Mouse (Mus musculus): ENCODE data around the gene Upk2. TPM values are rescaled to one million over a fixed set of nuclear protein-coding genes. Genes with fewer than 3 reads are reported as not detected.

Gene Upk2
- polyA plus RNA-seq, 1 experiment from 2014 or later = 0.35 TPM

DNA sequence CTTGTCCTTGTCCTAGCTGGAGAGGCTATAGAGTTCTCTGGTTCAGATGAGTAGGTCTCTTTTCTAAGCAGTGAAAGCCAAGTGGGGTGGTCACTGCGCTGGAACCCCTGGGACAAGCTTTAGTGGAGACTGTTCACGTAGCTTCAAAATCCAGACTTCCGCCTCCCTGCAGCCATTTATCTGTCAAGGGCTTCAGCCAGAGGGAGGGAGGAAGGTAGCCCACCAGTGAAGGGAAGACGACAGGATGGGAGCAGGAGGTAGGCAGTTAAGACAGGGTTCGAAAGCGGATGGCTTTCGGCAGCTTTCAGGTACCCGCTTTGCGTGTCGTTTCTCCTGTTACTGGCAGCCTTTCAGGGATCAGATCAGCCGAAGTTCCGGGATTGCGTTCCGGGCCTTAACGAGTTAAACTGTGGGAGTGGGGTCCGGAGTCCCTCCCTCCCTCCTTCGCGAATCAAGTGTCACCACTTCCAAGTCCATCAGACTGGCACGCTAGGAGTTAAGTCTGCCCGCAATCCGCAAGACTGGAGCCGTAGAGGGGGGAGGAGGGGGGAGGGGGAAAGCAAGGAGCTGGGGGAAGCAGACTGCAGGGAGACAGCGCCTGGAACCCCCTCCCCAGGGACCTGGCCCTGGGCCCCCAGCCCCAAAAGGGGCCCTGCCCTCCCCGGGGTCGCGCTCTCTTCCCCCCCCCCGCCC is 23.6 kb upstream of the Upk2 start:
- Histone ChIP-seq H3K9ac (peak overlapping the region; percentile 81), H3K4me1 (peaks cover 26% of the 10 kb centered on the region), H3K4me2 (replicated peaks) (peak overlapping the region; percentile 99), H3K27me3 (replicated peaks) (0 out of 2 replicates have a peak, but pooled peaks cover 3% of the 10 kb centered on the region), H3K27ac (peak overlapping the region; percentile 92), H3K36me3 (no peaks in the 10 kb centered on the region), H3K9me3 (no peaks in the 10 kb centered on the region), H3K4me3 (peak overlapping the region; percentile 69)
- WGBS = under 1% methylated on average over 21 of the region's 27 CpGs
- ATAC-seq (ENCODE audit: low FRiP score, low read depth) = peak; percentile 52

DNA sequence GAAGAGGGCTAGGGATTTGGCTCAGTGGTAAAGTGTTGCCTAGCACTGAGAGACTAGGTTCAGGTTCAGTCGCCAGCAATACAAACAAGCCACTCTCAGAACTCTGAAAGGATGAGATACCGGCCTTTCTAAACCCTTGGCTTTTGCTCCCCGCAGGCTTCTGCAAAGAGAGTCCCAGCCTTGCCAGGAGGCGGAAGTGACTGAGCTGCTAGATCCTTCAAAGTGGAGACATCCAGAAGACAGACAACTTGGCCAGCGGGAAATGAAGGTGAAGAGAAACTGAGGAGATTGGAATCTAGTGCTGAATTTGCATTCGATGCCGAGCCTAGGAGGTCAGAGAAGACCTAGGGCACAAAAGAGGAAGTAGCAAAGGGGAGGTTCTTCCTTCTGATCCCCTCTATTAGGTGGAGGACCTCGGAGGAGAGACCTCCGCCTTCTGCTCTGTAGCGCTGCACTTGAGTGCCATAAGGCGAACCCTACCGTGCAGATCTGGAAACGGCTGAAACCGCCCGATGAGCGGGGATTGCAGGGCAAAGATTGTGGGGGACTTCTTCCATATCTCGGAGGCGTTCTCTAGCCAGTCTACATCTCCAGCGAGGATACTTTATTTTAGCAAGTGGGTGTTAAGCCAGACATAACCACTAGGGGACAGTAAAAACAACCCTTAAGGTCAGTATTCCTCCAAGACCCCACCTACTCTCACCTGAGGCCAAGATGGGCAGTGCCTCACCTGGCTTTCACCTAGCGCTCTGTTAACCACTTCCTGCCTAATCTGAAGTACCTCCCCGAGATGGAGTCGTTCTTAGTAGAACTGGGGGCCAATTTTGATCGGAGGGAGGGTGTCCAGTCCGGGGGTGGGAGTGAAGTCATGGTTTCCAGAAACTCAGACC is 22.8 kb upstream of the Upk2 start:
- Histone ChIP-seq H3K27ac (0 out of 2 replicates have a peak overlapping the region, but pooled peaks have one; percentile 22), H3K4me2 (replicated peaks) (peak overlapping the region; percentile 99), H3K4me1 (peaks cover 26% of the 10 kb centered on the region), H3K9ac (peak overlapping the region; percentile 81; the same call in 1 of the 2 replicates), H3K36me3 (no peaks in the 10 kb centered on the region), H3K27me3 (replicated peaks) (0 out of 2 replicates have a peak, but pooled peaks cover 3% of the 10 kb centered on the region), H3K4me3 (peak overlapping the region; percentile 69), H3K9me3 (no peaks in the 10 kb centered on the region)
- no peak for ATAC-seq (ENCODE audit: low FRiP score, low read depth)
- WGBS = 5% methylated on average over 24 of the region's 24 CpGs

DNA sequence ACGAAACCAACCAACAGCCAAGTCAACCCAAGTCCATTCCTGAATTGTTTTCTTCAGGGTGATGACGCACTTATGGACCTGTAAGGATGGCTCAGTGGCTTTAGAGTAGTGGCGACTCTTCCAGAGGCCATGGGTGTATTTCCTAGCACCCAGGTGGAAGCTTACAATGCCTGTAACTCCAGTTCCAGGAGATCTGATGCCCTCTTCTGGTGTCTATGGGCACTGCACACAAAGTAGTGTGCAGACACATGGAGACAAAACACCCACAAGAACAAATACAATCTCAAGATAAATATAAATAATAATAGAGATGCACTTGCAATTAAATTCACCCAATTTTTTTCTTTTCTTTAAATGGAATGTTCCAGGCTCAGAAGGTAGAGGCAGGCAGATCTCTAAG is 21.2 kb upstream of the Upk2 start:
- H3K36me3 ChIP-seq = no peaks in the 10 kb centered on the region
- WGBS = 91% methylated on average over 3 of the region's 3 CpGs
- ATAC-seq (ENCODE audit: low FRiP score, low read depth) = no peak
- no peak overlapping the region for H3K4me3 ChIP-seq
- H3K4me1 ChIP-seq = peaks cover 21% of the 10 kb centered on the region
- no peak overlapping the region for H3K27ac ChIP-seq
- 0 out of 2 replicates have a peak, but pooled peaks cover 3% of the 10 kb centered on the region for H3K27me3 ChIP-seq (replicated peaks)
- no peak overlapping the region for H3K9ac ChIP-seq
- H3K9me3 ChIP-seq = no peaks in the 10 kb centered on the region
- no peak overlapping the region for H3K4me2 ChIP-seq (replicated peaks)

DNA sequence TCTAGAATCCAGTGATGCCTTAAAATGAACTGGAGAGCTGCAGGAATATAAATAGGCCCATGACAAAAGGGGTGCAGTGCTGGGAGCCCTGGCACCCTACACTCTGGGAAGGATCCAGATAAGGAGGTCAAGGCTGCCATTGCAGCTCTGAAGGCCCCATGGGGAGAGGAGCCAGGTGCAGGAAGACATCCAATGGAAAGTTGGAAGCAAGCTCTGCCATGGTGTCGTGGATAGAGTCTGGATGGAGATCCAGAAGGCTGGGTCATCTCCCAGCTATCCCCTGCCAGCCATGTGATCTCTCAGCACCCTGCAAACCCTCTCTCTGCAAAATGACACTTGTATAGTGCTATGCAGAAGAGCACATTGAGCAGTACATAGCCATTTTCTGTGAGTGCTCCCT is 19.6 kb upstream of the Upk2 start:
- no peak overlapping the region for H3K9ac ChIP-seq
- no peak for ATAC-seq (ENCODE audit: low FRiP score, low read depth)
- H3K27me3 ChIP-seq (replicated peaks) = 0 out of 2 replicates have a peak, but pooled peaks cover 3% of the 10 kb centered on the region
- peaks cover 13% of the 10 kb centered on the region; the same call in 1 of the 2 replicates for H3K4me1 ChIP-seq
- no peaks in the 10 kb centered on the region for H3K9me3 ChIP-seq
- no peak overlapping the region for H3K4me3 ChIP-seq
- no peak overlapping the region for H3K4me2 ChIP-seq (replicated peaks)
- no peak overlapping the region for H3K27ac ChIP-seq
- WGBS = 43% methylated on average over 1 of the region's 1 CpGs
- no peaks in the 10 kb centered on the region for H3K36me3 ChIP-seq

DNA sequence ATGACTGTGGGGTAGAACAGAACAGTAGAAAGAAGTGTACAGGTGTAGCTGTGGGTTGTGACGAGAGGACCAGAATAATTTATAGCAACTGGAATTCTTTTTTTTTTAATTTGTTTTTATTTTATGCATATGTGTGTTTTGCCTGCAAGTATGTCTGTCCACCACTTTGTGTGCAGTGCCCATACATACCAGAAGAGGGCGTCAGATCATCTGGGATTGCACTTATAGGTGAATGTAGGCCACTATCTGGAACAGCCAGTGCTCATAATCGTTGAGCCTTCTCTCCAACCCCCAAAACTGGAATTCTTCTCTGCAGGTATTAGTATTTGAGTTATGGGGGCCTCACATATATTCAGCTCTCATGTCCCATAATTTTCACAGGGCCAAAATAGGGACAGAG is 18.4 kb upstream of the Upk2 start:
- H3K27me3 ChIP-seq (replicated peaks) = 0 out of 2 replicates have a peak, but pooled peaks cover 5% of the 10 kb centered on the region
- no peak overlapping the region for H3K9ac ChIP-seq
- no peaks in the 10 kb centered on the region for H3K36me3 ChIP-seq
- ATAC-seq (ENCODE audit: low FRiP score, low read depth) = no peak
- WGBS = 65% methylated on average over 3 of the region's 3 CpGs
- peaks cover 9% of the 10 kb centered on the region; the same call in 1 of the 2 replicates for H3K4me1 ChIP-seq
- no peak overlapping the region for H3K4me3 ChIP-seq
- no peak overlapping the region for H3K4me2 ChIP-seq (replicated peaks)
- no peaks in the 10 kb centered on the region for H3K9me3 ChIP-seq
- H3K27ac ChIP-seq = no peak overlapping the region

DNA sequence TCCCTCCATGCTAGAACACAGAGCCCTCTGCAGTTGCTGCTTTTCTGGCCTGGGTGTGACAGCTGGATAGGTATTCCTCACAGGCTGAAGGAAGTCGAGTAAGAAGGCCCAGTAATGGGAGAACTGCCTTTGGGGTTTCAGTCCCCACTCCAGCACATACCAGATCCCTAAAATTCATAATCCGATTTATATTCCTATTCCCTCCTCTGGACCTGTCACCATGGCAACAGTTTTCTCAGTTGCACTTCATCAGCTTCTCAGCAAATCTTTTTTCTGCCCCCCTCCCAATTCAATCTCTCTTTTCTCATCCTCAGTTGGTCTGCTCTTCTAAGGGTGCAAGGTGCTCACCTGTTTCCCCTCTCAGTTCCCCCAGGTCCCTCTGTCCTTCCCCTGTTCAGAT is 14.0 kb upstream of the Upk2 start:
- ATAC-seq (ENCODE audit: low FRiP score, low read depth) = no peak
- Histone ChIP-seq H3K27ac (no peak overlapping the region), H3K4me2 (replicated peaks) (no peak overlapping the region), H3K27me3 (replicated peaks) (0 out of 2 replicates have a peak, but pooled peaks cover 3% of the 10 kb centered on the region), H3K36me3 (no peaks in the 10 kb centered on the region), H3K4me1 (no peaks in the 10 kb centered on the region), H3K4me3 (no peak overlapping the region), H3K9ac (no peak overlapping the region), H3K9me3 (no peaks in the 10 kb centered on the region)
- 62% methylated on average over 2 of the region's 2 CpGs for WGBS

DNA sequence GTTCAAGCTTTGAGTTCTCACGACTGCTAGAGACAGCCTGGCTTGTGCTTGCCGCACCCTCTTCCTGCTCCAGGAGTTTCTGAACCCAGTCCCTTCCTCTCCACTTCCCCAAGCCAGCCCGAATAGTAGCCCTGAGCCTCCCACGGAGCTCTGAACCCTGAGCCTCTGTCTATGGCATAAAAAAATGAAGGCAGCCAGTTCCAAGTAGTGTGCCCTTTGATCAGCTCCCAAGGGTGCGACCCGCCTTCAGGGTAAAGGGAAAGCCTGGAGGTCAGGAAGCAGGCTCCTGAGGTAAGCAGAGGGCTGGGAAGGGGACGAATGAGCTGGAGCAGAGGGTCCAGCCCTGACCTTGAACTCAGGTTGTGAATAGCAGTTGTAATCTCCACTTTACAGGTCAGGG is 13.4 kb upstream of the Upk2 start:
- H3K27ac ChIP-seq = no peak overlapping the region
- no peaks in the 10 kb centered on the region for H3K36me3 ChIP-seq
- no peaks in the 10 kb centered on the region for H3K4me1 ChIP-seq
- WGBS = 57% methylated on average over 7 of the region's 7 CpGs
- no peaks in the 10 kb centered on the region for H3K9me3 ChIP-seq
- ATAC-seq (ENCODE audit: low FRiP score, low read depth) = no peak
- H3K27me3 ChIP-seq (replicated peaks) = 0 out of 2 replicates have a peak, but pooled peaks cover 3% of the 10 kb centered on the region
- no peak overlapping the region for H3K4me3 ChIP-seq
- no peak overlapping the region for H3K4me2 ChIP-seq (replicated peaks)
- H3K9ac ChIP-seq = no peak overlapping the region

DNA sequence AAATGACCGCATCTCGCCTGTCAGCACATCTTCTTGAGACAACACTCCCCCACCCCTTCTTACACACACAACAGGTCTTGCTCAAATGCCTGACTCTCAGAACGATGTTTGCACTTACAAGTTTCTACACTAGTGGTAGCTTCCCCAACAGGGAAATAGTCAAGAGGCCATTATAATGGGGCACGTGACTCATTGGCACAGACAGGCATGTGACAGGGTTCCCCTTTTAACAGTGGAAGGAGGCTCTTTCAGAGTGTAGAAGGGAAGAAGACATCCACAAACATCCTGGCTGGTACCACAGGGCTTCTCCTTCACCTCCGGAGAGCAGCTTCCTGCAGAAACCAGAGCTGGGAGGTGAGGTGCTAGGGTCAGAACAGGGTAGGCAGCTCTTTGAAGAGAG is 7.2 kb upstream of the Upk2 start:
- Histone ChIP-seq H3K4me1 (peaks cover 12% of the 10 kb centered on the region), H3K36me3 (no peaks in the 10 kb centered on the region), H3K4me2 (replicated peaks) (no peak overlapping the region), H3K27ac (no peak overlapping the region), H3K9ac (no peak overlapping the region), H3K4me3 (no peak overlapping the region), H3K27me3 (replicated peaks) (no peaks in the 10 kb centered on the region), H3K9me3 (no peaks in the 10 kb centered on the region)
- no peak for ATAC-seq (ENCODE audit: low FRiP score, low read depth)
- WGBS = 86% methylated on average over 5 of the region's 5 CpGs

DNA sequence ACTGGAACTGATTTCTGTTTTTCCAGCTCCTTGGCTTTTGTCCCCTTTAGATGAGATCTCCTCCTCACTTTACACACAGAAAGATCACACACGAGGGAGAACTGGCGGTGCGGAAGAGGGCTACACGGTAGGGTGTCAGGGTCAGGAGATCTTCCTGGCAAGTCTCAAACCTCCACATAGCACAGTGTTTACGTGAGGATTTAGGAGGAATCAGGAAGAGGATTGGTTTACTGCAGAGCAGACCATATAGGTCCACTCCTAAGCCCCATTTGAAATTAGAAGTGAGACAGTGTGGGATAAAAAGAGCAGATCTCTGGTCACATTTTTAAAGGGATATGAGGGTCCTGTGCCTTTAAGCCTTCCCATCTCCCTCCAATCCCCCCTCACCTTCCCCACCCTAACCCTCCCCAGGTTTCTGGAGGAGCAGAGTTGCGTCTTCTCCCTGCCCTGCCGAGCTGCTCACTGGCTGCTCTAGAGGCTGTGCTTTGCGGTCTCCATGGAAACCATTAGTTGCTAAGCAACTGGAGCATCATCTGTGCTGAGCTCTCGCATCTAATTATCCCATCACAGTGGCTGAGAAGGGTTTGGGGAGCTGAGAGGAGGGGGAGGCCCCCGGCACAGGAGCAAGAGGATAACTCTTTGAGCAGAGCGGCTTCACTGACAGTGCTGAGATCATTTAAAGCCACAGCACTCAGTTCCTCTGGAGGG is 2.4 kb upstream of the Upk2 start:
- Histone ChIP-seq H3K4me1 (peaks cover 31% of the 10 kb centered on the region), H3K27ac (peak overlapping the region; percentile 42; the same call in 1 of the 2 replicates), H3K9me3 (no peaks in the 10 kb centered on the region), H3K36me3 (no peaks in the 10 kb centered on the region), H3K27me3 (replicated peaks) (peaks cover 7% of the 10 kb centered on the region; the same call in 1 of the 2 replicates), H3K4me3 (no peak overlapping the region), H3K9ac (no peak overlapping the region), H3K4me2 (replicated peaks) (peak overlapping the region; percentile 46)
- ATAC-seq (ENCODE audit: low FRiP score, low read depth) = peak; percentile 96
- WGBS = 4% methylated on average over 11 of the region's 11 CpGs

DNA sequence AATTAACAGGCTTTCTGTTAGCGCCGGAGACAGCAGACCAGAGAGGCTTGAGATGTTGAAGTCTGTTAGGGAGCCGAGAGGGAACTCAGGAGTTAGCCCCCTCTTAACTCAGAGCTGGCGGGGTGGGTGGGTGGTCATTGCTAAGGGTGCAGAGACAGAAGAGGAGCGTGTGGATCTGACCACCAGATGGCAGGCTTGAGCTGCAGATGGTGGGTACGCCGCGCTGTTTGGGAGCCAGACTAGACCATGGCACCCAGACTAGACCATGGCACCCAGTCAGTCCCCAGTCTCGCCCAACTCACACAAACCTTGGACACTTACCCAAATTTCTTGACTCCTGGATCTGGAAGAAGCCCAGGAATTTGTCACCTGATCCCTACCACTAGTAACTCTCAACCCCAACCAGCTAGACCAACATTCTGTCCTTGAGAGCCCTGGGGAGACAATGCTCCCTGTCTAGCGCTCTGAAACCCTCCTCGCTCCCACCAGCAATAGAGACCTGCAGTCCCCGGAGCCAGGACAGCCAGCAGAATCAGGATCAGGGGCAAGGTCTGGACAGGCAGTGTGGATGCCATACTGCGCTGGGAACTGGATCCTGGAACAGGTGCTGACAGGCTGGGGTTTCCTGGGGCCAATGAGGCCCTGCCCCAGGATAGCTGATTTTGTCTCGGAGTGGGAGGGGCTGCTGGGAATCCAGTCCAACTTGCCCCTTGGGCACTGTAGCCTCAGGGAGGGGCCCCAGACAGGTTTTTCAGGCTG is 465 bp downstream of the Upk2 start:
- peak; percentile 69; the same call in 1 of the 2 replicates for ATAC-seq (ENCODE audit: low FRiP score, low read depth)
- H3K27ac ChIP-seq = no peak overlapping the region

DNA sequence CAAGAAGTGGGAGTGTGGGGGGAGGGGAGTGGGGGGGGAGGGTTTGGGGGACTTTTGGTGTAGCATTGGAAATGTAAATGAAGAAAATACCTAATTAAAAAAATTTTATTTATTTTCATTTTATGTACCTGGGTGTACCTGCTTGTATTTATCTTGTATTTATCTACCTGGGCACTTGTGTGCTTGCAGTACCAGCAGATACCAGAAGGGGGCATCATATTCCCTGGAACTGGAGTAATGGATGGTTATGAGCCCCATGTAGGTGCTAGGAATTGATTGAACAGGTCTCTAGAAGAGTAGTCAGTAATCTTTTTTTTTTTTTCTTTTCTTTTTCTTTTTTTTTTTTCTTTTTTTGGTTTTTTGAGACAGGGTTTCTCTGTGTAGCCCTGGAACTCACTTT is 4.4 kb downstream of the Upk2 start:
- Histone ChIP-seq H3K4me2 (replicated peaks) (no peak overlapping the region), H3K4me1 (peaks cover 9% of the 10 kb centered on the region), H3K36me3 (no peaks in the 10 kb centered on the region), H3K27me3 (replicated peaks) (peaks cover 7% of the 10 kb centered on the region; the same call in 1 of the 2 replicates), H3K9me3 (no peaks in the 10 kb centered on the region), H3K9ac (no peak overlapping the region), H3K27ac (no peak overlapping the region), H3K4me3 (no peak overlapping the region)
- ATAC-seq (ENCODE audit: low FRiP score, low read depth) = no peak

More for the DNA sequence above, 465 bp downstream of the Upk2 start:
- H3K4me3 ChIP-seq = no peak overlapping the region
- H3K4me1 ChIP-seq = peaks cover 31% of the 10 kb centered on the region
- H3K4me2 ChIP-seq (replicated peaks) = no peak overlapping the region
- no peaks in the 10 kb centered on the region for H3K36me3 ChIP-seq
- WGBS = 10% methylated on average over 14 of the region's 14 CpGs
- peaks cover 7% of the 10 kb centered on the region; the same call in 1 of the 2 replicates for H3K27me3 ChIP-seq (replicated peaks)
- H3K9me3 ChIP-seq = no peaks in the 10 kb centered on the region
- H3K9ac ChIP-seq = no peak overlapping the region

Measured in neural tube, embryonic 12.5 days (tissue).